Comparison of ENCODE assay signal across 41 mouse cellular contexts in the genomic region with DNA sequence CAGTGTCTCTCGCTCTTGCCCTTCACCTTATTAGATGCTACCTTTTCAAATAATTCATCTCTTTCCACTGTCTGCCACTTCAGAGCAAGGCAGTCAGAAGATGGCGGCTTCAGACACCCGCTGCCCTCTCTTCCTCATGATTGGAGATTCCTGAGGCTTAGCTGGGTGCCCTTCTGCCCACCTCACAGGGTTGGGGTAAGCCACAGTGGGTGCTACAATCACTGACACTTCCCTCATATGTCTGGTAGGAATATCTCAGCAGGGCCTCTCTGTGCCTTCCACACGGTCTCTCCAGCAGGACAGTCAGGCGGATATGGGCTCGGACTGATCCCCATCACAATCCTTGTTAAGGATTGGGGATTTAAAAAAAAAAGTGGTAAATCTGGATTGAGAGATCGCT. TPM values are rescaled to one million over a fixed set of nuclear protein-coding genes. Genes with fewer than 3 reads are reported as not detected.
"Had no signal": no experiment of that assay in that cellular context is flagged by ENCODE, and none has a peak within 500 bp of the region (broad histone marks: within the 10 kb centered on the region; RNA-seq: fewer than 3 reads in every experiment).

No protein-coding gene starts in this region.

- H3K27me3 ChIP-seq: heart, embryonic 12.5 days; hindbrain, embryonic 13.5 days; hindbrain, embryonic 15.5 days; kidney, embryonic 15.5 days; limb, embryonic 13.5 days; limb, embryonic 15.5 days had no signal

- ATAC-seq: hindbrain, postnatal 0 days; intestine, embryonic 16.5 days had no signal

- DNase-seq: gastrocnemius, adult 2 months; gastrocnemius, postnatal 14 days; gastrocnemius, postnatal 36 days; heart, adult 18-20 months; heart, postnatal 10 days; heart, postnatal 36 days; kidney, adult 11 months; kidney, adult 2 months; kidney, adult 9 months; kidney, postnatal 14 days; kidney, postnatal 36 days; layer of hippocampus, adult 9-11 months; layer of hippocampus, postnatal 36 days; left cerebral cortex, postnatal 4 days had no signal

- H3K4me3 ChIP-seq: gastrocnemius, adult 2 months; heart, embryonic 12.5 days; hindbrain, embryonic 13.5 days; hindbrain, embryonic 15.5 days; kidney, embryonic 15.5 days; limb, embryonic 13.5 days; limb, embryonic 15.5 days had no signal

- H3K9me3 ChIP-seq: heart, embryonic 12.5 days; hindbrain, embryonic 13.5 days; hindbrain, embryonic 15.5 days; kidney, embryonic 15.5 days; limb, embryonic 13.5 days; limb, embryonic 15.5 days had no signal

- H3K9ac ChIP-seq: heart, embryonic 12.5 days; hindbrain, embryonic 13.5 days; hindbrain, embryonic 15.5 days; kidney, embryonic 15.5 days; limb, embryonic 13.5 days; limb, embryonic 15.5 days had no signal

- H3K27ac ChIP-seq: gastrocnemius, adult 2 months; hindbrain, embryonic 13.5 days; hindbrain, embryonic 15.5 days; hindbrain, postnatal 0 days; kidney, embryonic 15.5 days; kidney, postnatal 0 days; limb, embryonic 13.5 days; limb, embryonic 15.5 days had no signal

- H3K4me2 ChIP-seq: heart, embryonic 12.5 days; hindbrain, embryonic 13.5 days; hindbrain, embryonic 15.5 days; kidney, embryonic 15.5 days; limb, embryonic 13.5 days; limb, embryonic 15.5 days; liver, embryonic 11.5 days had no signal

- H3K4me1 ChIP-seq: kidney, embryonic 15.5 days; limb, embryonic 13.5 days; limb, embryonic 15.5 days had no signal

- H3K36me3 ChIP-seq: heart, embryonic 12.5 days; hindbrain, embryonic 13.5 days; hindbrain, embryonic 15.5 days; kidney, embryonic 15.5 days; limb, embryonic 13.5 days; limb, embryonic 15.5 days had no signal

RNA-seq across cellular contexts. Expression of gene Rpl36-ps4, which starts 53.2 kb away (rescaled TPM):
- total RNA-seq: gastrocnemius, adult 2 months; gastrocnemius, postnatal 14 days; gastrocnemius, postnatal 36 days; heart, adult 18-20 months; heart, adult 8-10 months; heart, postnatal 10 days; heart, postnatal 36 days; hematopoietic stem cell, adult 5-6 weeks; hindbrain, postnatal 0 days; layer of hippocampus, adult 18-20 months; layer of hippocampus, adult 8-10 months; layer of hippocampus, postnatal 14 days; layer of hippocampus, postnatal 36 days; left cerebral cortex, adult 18-20 months; left cerebral cortex, adult 8-10 months; left cerebral cortex, postnatal 10 days; left cerebral cortex, postnatal 25 days; left cerebral cortex, postnatal 4 days had no signal
- polyA plus RNA-seq: frontal cortex, adult 2 months; gonadal fat pad, adult 2 months; heart, embryonic 12.5 days; heart, embryonic 14.5 days; heart, embryonic 16.5 days; hindbrain, embryonic 11.5 days; hindbrain, embryonic 13.5 days; hindbrain, embryonic 15.5 days; hindbrain, postnatal 0 days; intestine, embryonic 14.5 days; intestine, embryonic 16.5 days; kidney, adult 2 months; kidney, embryonic 15.5 days; kidney, postnatal 0 days; large intestine, adult 2 months; limb, embryonic 11.5 days; limb, embryonic 13.5 days; limb, embryonic 15.5 days; liver, embryonic 11.5 days had no signal
